Mouse (Mus musculus) CH12.LX (cell line): ENCODE measurements around the gene Tmem38b. TPM values are rescaled to one million over a fixed set of nuclear protein-coding genes. Genes with fewer than 3 reads are reported as not detected.

Source experiments
- DNase-seq: peaks from one replicate; pipeline ENCODE4 v3.0.0-alpha.2; 2013; ENCODE audit errors: extremely low read depth
- H3K27ac ChIP-seq: 2 replicates; pipeline ENCODE4 v1.5.1; 2012; ENCODE audit warnings: low read depth, mild to moderate bottlenecking, control low read depth, moderate library complexity; ENCODE audit not compliant: insufficient read depth
- H3K27me3 ChIP-seq: replicated peaks from 2 replicates; pipeline ENCODE3; 2012; ENCODE audit warnings: inconsistent platforms
- H3K36me3 ChIP-seq, 2 experiments: replicated peaks in 1 of 2; 2 replicates each; pipeline versions ENCODE3 to v1.6.1; 2012; ENCODE audit warnings: inconsistent platforms in 1 of 2, low read length in 1 of 2, mild to moderate bottlenecking in 1 of 2, mixed read lengths in 1 of 2, moderate library complexity in 1 of 2; ENCODE audit not compliant: control insufficient read depth in 1 of 2, insufficient read depth in 1 of 2
- H3K4me1 ChIP-seq, 2 experiments: 2 replicates each; pipeline ENCODE4 v1.6.1; 2012; ENCODE audit warnings: inconsistent platforms in 1 of 2, moderate library complexity in 1 of 2; ENCODE audit not compliant: insufficient read depth in 2 of 2, control insufficient read depth in 1 of 2
- H3K4me2 ChIP-seq: 2 replicates; pipeline ENCODE4 v1.6.1; 2012; ENCODE audit warnings: low read depth, mild to moderate bottlenecking, control low read depth; ENCODE audit not compliant: poor library complexity, insufficient read depth, severe bottlenecking
- H3K4me3 ChIP-seq, 3 experiments: fragments of 150-350 bp in 1 of 3; sonication (generic) in 1 of 3; replicated peaks in 1 of 3; 2 replicates each; pipeline versions ENCODE3 to v1.5.1; 2011 to 2012; ENCODE audit warnings: low read depth in 2 of 3, low read length in 2 of 3, mild to moderate bottlenecking in 2 of 3, moderate library complexity in 2 of 3, control low read depth in 1 of 3, improper control_type of control experiment in 1 of 3, inconsistent platforms in 1 of 3, mixed read lengths in 1 of 3; ENCODE audit not compliant: poor library complexity in 1 of 3
- H3K79me2 ChIP-seq: replicated peaks from 2 replicates; pipeline ENCODE4 v1.6.1; 2012; ENCODE audit warnings: mild to moderate bottlenecking, moderate library complexity; ENCODE audit not compliant: control insufficient read depth, poor library complexity, insufficient read depth, severe bottlenecking; ENCODE audit errors: extremely low read depth
- H3K9ac ChIP-seq: 2 replicates; pipeline ENCODE4 v1.6.1; 2012; ENCODE audit warnings: low read depth, mild to moderate bottlenecking, control low read depth, moderate library complexity; ENCODE audit not compliant: insufficient read depth
- H3K9me3 ChIP-seq: replicated peaks from 2 replicates; pipeline ENCODE3; 2012; ENCODE audit warnings: low read length, inconsistent platforms, mixed read lengths
- BHLHE40 ChIP-seq: IDR thresholded peaks from 2 replicates; pipeline ENCODE4 v1.6.1; 2011; ENCODE audit warnings: mild to moderate bottlenecking, low read depth, low read length, improper control_type of control experiment
- ELF1 ChIP-seq: IDR thresholded peaks from 2 replicates; pipeline ENCODE4 v1.6.1; 2014; ENCODE audit warnings: low read depth, mild to moderate bottlenecking, inconsistent platforms, low read length, improper control_type of control experiment
- EP300 ChIP-seq: IDR thresholded peaks from 2 replicates; pipeline ENCODE4 v1.6.1; 2011; ENCODE audit warnings: low read length, improper control_type of control experiment
- KAT2A ChIP-seq: IDR thresholded peaks from 2 replicates; pipeline ENCODE4 v1.6.1; 2012; ENCODE audit warnings: low read length, improper control_type of control experiment, inconsistent platforms; ENCODE audit not compliant: insufficient replicate concordance
- MAX ChIP-seq: IDR thresholded peaks from 2 replicates; pipeline ENCODE4 v1.6.1; 2011; ENCODE audit warnings: low read length, improper control_type of control experiment
- MEF2A ChIP-seq: IDR thresholded peaks from 2 replicates; pipeline ENCODE4 v1.6.1; 2014; ENCODE audit warnings: low read depth, mild to moderate bottlenecking, inconsistent platforms, low read length, improper control_type of control experiment, borderline replicate concordance
- NELFE ChIP-seq: IDR thresholded peaks from 2 replicates; pipeline ENCODE4 v1.6.1; 2011; ENCODE audit warnings: low read depth, low read length, improper control_type of control experiment
- POLR2AphosphoS2 ChIP-seq: IDR thresholded peaks from 2 replicates; pipeline ENCODE4 v1.6.1; 2011; ENCODE audit warnings: low read depth, low read length, improper control_type of control experiment
- SIN3A ChIP-seq: IDR thresholded peaks from 2 replicates; pipeline ENCODE4 v1.6.1; 2012; ENCODE audit warnings: low read length, improper control_type of control experiment, inconsistent platforms
- SMC3 ChIP-seq: IDR thresholded peaks from 2 replicates; pipeline ENCODE4 v1.6.1; 2011; ENCODE audit warnings: low read depth, low read length, improper control_type of control experiment
- ZKSCAN1 ChIP-seq: IDR thresholded peaks from 2 replicates; pipeline ENCODE4 v1.6.1; 2012; ENCODE audit warnings: low read depth, inconsistent platforms, low read length, improper control_type of control experiment, borderline replicate concordance
- dilution Hi-C: fragments of 300-500 bp; cut with MboI; formaldehyde crosslinking; loops from 2 replicates; pipeline ENCODE4 v1.14.3; 2020; ENCODE audit warnings: low sequenced_read_pairs; ENCODE audit not compliant: extremely low pct_unique_long_range_greater_than_20kb, extremely low pct_ligation_motif_present
- in situ Hi-C: fragments of 300-500 bp; cut with MboI; formaldehyde crosslinking; loops from 3 replicates; pipeline ENCODE4 v1.14.3; 2019; ENCODE audit warnings: low sequenced_read_pairs, low pct_ligation_motif_present, low pct_unique_long_range_greater_than_20kb, mixed read lengths
- polyA plus RNA-seq: library from polyadenylated mRNA; unstranded; fragments of >175 nt; gene quantifications from 2 replicates; pipeline ENCODE4 v1.2.1, GENCODE M21; 2012; ENCODE audit warnings: low read depth; ENCODE audit not compliant: insufficient read length
- total RNA-seq, 2 experiments: library from RNA; depleted of rRNA; stranded (reverse); fragments of 300-350 nt in 1 of 2; fragments of >200 nt in 1 of 2; gene quantifications; 2 replicates each; pipeline ENCODE4 v1.2.3; 2012 to 2014

Tmem38b gene
- total and polyA plus RNA-seq, 3 experiments = 5.9 to 10.8 (median 10.5) TPM

GRCm38 (mm10) chr4:53827869-53828268 lies 2.0 kb downstream of the Tmem38b start:
- Histone ChIP-seq H3K4me2 (no peak overlapping the region), H3K27me3 (no peaks in the 10 kb centered on the region), H3K9ac (no peak overlapping the region)
- TF ChIP-seq KAT2A = no peak
- TF ChIP-seq, all 38 proteins: peak for 0
- in situ Hi-C loops (loop anchor here (25.0 kb wide), 1 partner anchor 241 kb away; no protein-coding TSS in a partner anchor), dilution Hi-C loops (no loop called here)
- Histone ChIP-seq H3K27ac (no peak overlapping the region), H3K4me3 (no peak overlapping the region), H3K36me3 (peaks cover 0 to 11% of the 10 kb centered on the region in 2 experiments), H3K9me3 (no peaks in the 10 kb centered on the region), H3K79me2 (no peaks in the 10 kb centered on the region), H3K4me1 (peaks cover 0 to 22% of the 10 kb centered on the region in 2 experiments; a peak in 2 of 4 replicates)
- DNase-seq = no peak

- DNase-seq = no peak
- no peak overlapping the region for H3K27ac ChIP-seq
- H3K9ac ChIP-seq = no peak overlapping the region
- H3K36me3 ChIP-seq = peaks cover 0 to 13% of the 10 kb centered on the region in 2 experiments
- no peak overlapping the region for H3K4me2 ChIP-seq
- no peak overlapping the region for H3K4me3 ChIP-seq
- dilution Hi-C loops (no loop called here), in situ Hi-C loops (loop anchor here (25.0 kb wide), 1 partner anchor 242 kb away; no protein-coding TSS in a partner anchor)
- no peak for TF ChIP-seq SMC3
- TF ChIP-seq ZKSCAN1 = no peak
- H3K79me2 ChIP-seq = no peaks in the 10 kb centered on the region
- H3K9me3 ChIP-seq = no peaks in the 10 kb centered on the region
- H3K27me3 ChIP-seq = no peaks in the 10 kb centered on the region
- peaks cover 0 to 24% of the 10 kb centered on the region in 2 experiments; a peak in 2 of 4 replicates for H3K4me1 ChIP-seq
Observed at GRCm38 (mm10) chr4:53828914-53829313, 3.1 kb downstream of the Tmem38b start.

- no peaks in the 10 kb centered on the region for H3K9me3 ChIP-seq
- H3K27me3 ChIP-seq = no peaks in the 10 kb centered on the region
- H3K36me3 ChIP-seq = peaks cover 0 to 13% of the 10 kb centered on the region in 2 experiments
- in situ Hi-C loops = loop anchor here (10.0 to 25.0 kb wide), 2 partner anchors 85 to 243 kb away; no protein-coding TSS in a partner anchor
- H3K9ac ChIP-seq = no peak overlapping the region
- dilution Hi-C loops = no loop called here
- no peak overlapping the region for H3K27ac ChIP-seq
- peaks cover 0 to 27% of the 10 kb centered on the region in 2 experiments; a peak in 2 of 4 replicates for H3K4me1 ChIP-seq
- H3K4me3 ChIP-seq = no peak overlapping the region
- TF ChIP-seq MAX = no peak
- no peak for TF ChIP-seq ELF1
- no peak for TF ChIP-seq BHLHE40
- no peak for TF ChIP-seq SIN3A
- TF ChIP-seq EP300 = no peak
- TF ChIP-seq POLR2AphosphoS2 = no peak
- no peak for TF ChIP-seq MEF2A
- TF ChIP-seq KAT2A = no peak
- no peak for TF ChIP-seq NELFE
- no peaks in the 10 kb centered on the region for H3K79me2 ChIP-seq
- no peak overlapping the region for H3K4me2 ChIP-seq
- DNase-seq = no peak
Observed at GRCm38 (mm10) chr4:53830016-53830415, 4.2 kb downstream of the Tmem38b start.
